ENCODE assay signal across 1 mouse cellular context in the genomic region with DNA sequence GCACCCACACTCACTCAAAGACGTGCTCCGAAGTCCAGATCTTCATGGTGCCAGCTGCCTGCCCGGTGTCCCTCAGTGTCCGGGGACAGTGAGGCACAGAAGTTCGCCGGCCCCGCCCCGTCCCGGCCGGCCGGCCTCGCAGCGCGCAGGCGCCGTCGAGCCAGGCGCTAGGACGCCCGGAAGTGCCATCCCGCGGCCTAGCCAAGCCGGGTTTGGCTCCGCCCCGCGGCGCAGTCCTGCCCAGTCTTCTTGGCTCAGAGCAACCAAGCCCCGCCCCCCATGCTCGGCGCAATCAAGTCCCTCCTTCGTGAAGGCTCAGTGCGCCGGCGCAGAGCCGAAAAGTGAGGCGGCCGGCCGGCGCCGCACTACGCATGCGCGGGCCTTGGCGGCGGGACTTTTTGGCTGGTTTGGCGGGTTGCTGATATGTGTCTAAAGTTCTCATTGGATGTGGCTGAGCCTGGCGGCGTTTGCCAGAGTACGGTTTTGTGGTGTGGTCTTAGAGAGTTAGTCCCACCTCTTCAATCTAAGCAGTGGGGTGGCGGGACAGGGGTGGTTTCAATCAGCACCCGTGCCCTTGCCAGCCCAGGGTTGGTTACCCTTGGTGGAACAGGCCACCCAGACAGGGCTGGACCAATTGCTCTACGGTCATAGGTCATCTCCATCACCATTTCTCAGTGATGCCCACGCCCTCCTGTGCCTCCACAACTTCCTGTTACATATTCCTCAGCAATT.
TF ChIP-seq lines count a peak whose summit lies in the region.

A gene (minus strand): TSS at position 264 of the 732 bp plus-strand sequence.

TF ChIP-seq in myocyte, 11 proteins besides CTCF, POLR2A, EP300 and RAD21 (continued from another document):
- TF ChIP-seq MYOG (IDR thresholded peaks at IDR 0.05; ENCODE audit: control insufficient read depth in 1 of 3, insufficient read depth in 1 of 3, insufficient read length in 2 of 3, low read depth in 2 of 3): no peak
- no peak for TF ChIP-seq TCF12 (IDR thresholded peaks at IDR 0.05; ENCODE audit: insufficient read depth, poor library complexity, severe bottlenecking)
- TF ChIP-seq CEBPB (IDR thresholded peaks at IDR 0.05; ENCODE audit: insufficient read depth, poor library complexity, severe bottlenecking): no peak
- no peak for TF ChIP-seq REST (IDR thresholded peaks at IDR 0.05; ENCODE audit: insufficient read depth, insufficient read length)
- TF ChIP-seq USF1 (IDR thresholded peaks at IDR 0.05; ENCODE audit: low read depth): no peak
